Mouse (Mus musculus) midbrain, embryonic 16.5 days (tissue): Measurements from ENCODE around the gene Gfpt1. TPM values are rescaled to one million over a fixed set of nuclear protein-coding genes. Genes with fewer than 3 reads are reported as not detected.
A peak's percentile ranks its signal among the peaks of the same experiment; 100 is the strongest.

ENCODE experiments used
- ATAC-seq: fragments of 200-750 bp; cut with Nextera tagmentation; 2 replicates; pipeline ENCODE4 v1.8.0; 2017; ENCODE audit warnings: moderate TSS enrichment
- H3K27ac ChIP-seq: fragments of 300-500 bp; sonication (generic); 2 replicates; pipeline ENCODE4 v1.5.1; 2014; ENCODE audit warnings: mild to moderate bottlenecking, low read length, mixed read lengths
- H3K27me3 ChIP-seq: fragments of 300-500 bp; sonication (generic); 2 replicates; pipeline ENCODE4 v1.6.1; 2014; ENCODE audit warnings: low read depth, low read length, mixed read lengths; ENCODE audit not compliant: control insufficient read depth, insufficient read depth
- H3K36me3 ChIP-seq: fragments of 300-500 bp; sonication (generic); 2 replicates; pipeline ENCODE4 v1.6.1; 2014; ENCODE audit warnings: mild to moderate bottlenecking, low read length, moderate library complexity, mixed read lengths; ENCODE audit not compliant: control insufficient read depth, insufficient read depth
- H3K4me1 ChIP-seq: fragments of 300-500 bp; sonication (generic); 2 replicates; pipeline ENCODE4 v1.6.1; 2014; ENCODE audit warnings: mild to moderate bottlenecking, low read length, mixed read lengths; ENCODE audit not compliant: control insufficient read depth, insufficient read depth
- H3K4me2 ChIP-seq: fragments of 300-500 bp; sonication (generic); 2 replicates; pipeline ENCODE4 v1.6.1; 2014; ENCODE audit warnings: mild to moderate bottlenecking, low read length, mixed read lengths
- H3K4me3 ChIP-seq: fragments of 300-500 bp; sonication (generic); 2 replicates; pipeline ENCODE4 v1.5.1; 2014; ENCODE audit warnings: low read depth, mild to moderate bottlenecking, low read length, moderate library complexity, mixed read lengths
- H3K9ac ChIP-seq: fragments of 300-500 bp; sonication (generic); 2 replicates; pipeline ENCODE4 v1.6.1; 2014; ENCODE audit warnings: low read depth, low read length, mixed read lengths
- H3K9me3 ChIP-seq: fragments of 300-500 bp; sonication (generic); replicated peaks from 2 replicates; pipeline ENCODE4 v1.6.1; 2014; ENCODE audit warnings: mild to moderate bottlenecking, low read length, mixed read lengths; ENCODE audit not compliant: control insufficient read depth, poor library complexity, severe bottlenecking
- WGBS: fragments of 180-500 bp; shearing (Covaris S2); extraction: QIAGEN DNeasy Blood & Tissue Kit; methylation state at CpG from one replicate; pipeline ENCODE4 v1.1.7; 2014; 5-methylcytosine and 5-hydroxymethylcytosine counted together
- polyA plus RNA-seq: library from polyadenylated mRNA; unstranded; fragments of >200 nt; fragmentation: Nextera tagmentation; extraction: Ambion mirVana; gene quantifications from 2 replicates; pipeline ENCODE4 v1.2.1, GENCODE M21; 2015

Gfpt1 gene
- polyA plus RNA-seq, 1 experiment from 2014 or later, result 30.0 TPM

GRCm38 (mm10) chr6:87101281-87101954, 58.8 kb downstream of the Gfpt1 start:
- ATAC-seq, result peak; percentile 63
- peak overlapping the region; percentile 20 for H3K4me3 ChIP-seq
- no peaks in the 10 kb centered on the region for H3K27me3 ChIP-seq
- no peaks in the 10 kb centered on the region for H3K36me3 ChIP-seq
- peak overlapping the region; percentile 57 for H3K9ac ChIP-seq
- no peaks in the 10 kb centered on the region for H3K9me3 ChIP-seq
- 11% methylated on average over 12 of the region's 12 CpGs for WGBS
- no peak overlapping the region for H3K27ac ChIP-seq
- H3K4me1 ChIP-seq, result peaks cover 10% of the 10 kb centered on the region
- H3K4me2 ChIP-seq, result peak overlapping the region; percentile 62

GRCm38 (mm10) chr6:87101955-87102353, 59.3 kb downstream of the Gfpt1 start:
- H3K4me2 ChIP-seq, result no peak overlapping the region
- no peaks in the 10 kb centered on the region for H3K9me3 ChIP-seq
- H3K9ac ChIP-seq, result no peak overlapping the region
- H3K27me3 ChIP-seq, result no peaks in the 10 kb centered on the region
- no peak overlapping the region for H3K27ac ChIP-seq
- H3K36me3 ChIP-seq, result no peaks in the 10 kb centered on the region
- WGBS, result 26% methylated on average over 4 of the region's 4 CpGs
- ATAC-seq, result peak; percentile 34; the same call in 1 of the 2 replicates
- no peak overlapping the region for H3K4me3 ChIP-seq
- H3K4me1 ChIP-seq, result peaks cover 10% of the 10 kb centered on the region

GRCm38 (mm10) chr6:87102421-87102911, 59.8 kb downstream of the Gfpt1 start:
- Histone ChIP-seq H3K4me1 (peaks cover 10% of the 10 kb centered on the region), H3K27me3 (no peaks in the 10 kb centered on the region), H3K4me3 (no peak overlapping the region), H3K4me2 (no peak overlapping the region), H3K9me3 (no peaks in the 10 kb centered on the region), H3K36me3 (no peaks in the 10 kb centered on the region), H3K27ac (no peak overlapping the region), H3K9ac (no peak overlapping the region)
- ATAC-seq, result peak; percentile 43; the same call in 1 of the 2 replicates
- whole genome bisulfite sequencing, result 17% methylated on average over 7 of the region's 7 CpGs

GRCm38 (mm10) chr6:87103314-87103713, 60.7 kb downstream of the Gfpt1 start:
- H3K9ac ChIP-seq, result no peak overlapping the region
- H3K4me3 ChIP-seq, result no peak overlapping the region
- no peaks in the 10 kb centered on the region for H3K9me3 ChIP-seq
- peaks cover 10% of the 10 kb centered on the region for H3K4me1 ChIP-seq
- ATAC-seq, result no peak
- no peak overlapping the region for H3K4me2 ChIP-seq
- H3K27me3 ChIP-seq, result no peaks in the 10 kb centered on the region
- 88% methylated on average over 1 of the region's 1 CpGs for WGBS
- H3K27ac ChIP-seq, result no peak overlapping the region
- H3K36me3 ChIP-seq, result no peaks in the 10 kb centered on the region

- WGBS, result 84% methylated on average over 11 of the region's 11 CpGs
- H3K27me3 ChIP-seq, result no peaks in the 10 kb centered on the region
- H3K4me1 ChIP-seq, result peaks cover 8% of the 10 kb centered on the region
- no peak within 1 kb of the TSS for H3K27ac ChIP-seq
- no peak for ATAC-seq
- no peak within 1 kb of the TSS for H3K4me3 ChIP-seq
- no peak within 1 kb of the TSS for H3K4me2 ChIP-seq
- no peak within 1 kb of the TSS for H3K9ac ChIP-seq
- H3K9me3 ChIP-seq, result no peaks in the 10 kb centered on the region
- no peaks in the 10 kb centered on the region for H3K36me3 ChIP-seq
Observed at GRCm38 (mm10) chr6:87104123-87104796, 61.6 kb downstream of the Gfpt1 start, which contains the start of gene D6Ertd527e. TSS of gene D6Ertd527e (plus strand) at chr6:87104746.

GRCm38 (mm10) chr6:87111493-87111892, 68.8 kb downstream of the Gfpt1 start:
- no peak for ATAC-seq
- Histone ChIP-seq H3K27me3 (no peaks in the 10 kb centered on the region), H3K36me3 (no peaks in the 10 kb centered on the region), H3K27ac (no peak overlapping the region), H3K4me2 (no peak overlapping the region), H3K9me3 (no peaks in the 10 kb centered on the region), H3K4me3 (no peak overlapping the region), H3K9ac (no peak overlapping the region), H3K4me1 (no peaks in the 10 kb centered on the region)
- WGBS, result 90% methylated on average over 1 of the region's 1 CpGs

GRCm38 (mm10) chr6:87112125-87112524, 69.5 kb downstream of the Gfpt1 start:
- Histone ChIP-seq H3K4me2 (no peak overlapping the region), H3K9me3 (no peaks in the 10 kb centered on the region), H3K9ac (no peak overlapping the region), H3K4me1 (no peaks in the 10 kb centered on the region), H3K27ac (no peak overlapping the region), H3K27me3 (no peaks in the 10 kb centered on the region), H3K36me3 (no peaks in the 10 kb centered on the region), H3K4me3 (no peak overlapping the region)
- no peak for ATAC-seq
- 76% methylated on average over 6 of the region's 6 CpGs for WGBS

- WGBS, result 80% methylated on average over 2 of the region's 2 CpGs
- H3K36me3 ChIP-seq, result no peaks in the 10 kb centered on the region
- H3K4me3 ChIP-seq, result no peak overlapping the region
- no peak overlapping the region for H3K4me2 ChIP-seq
- H3K9me3 ChIP-seq, result no peaks in the 10 kb centered on the region
- no peaks in the 10 kb centered on the region for H3K27me3 ChIP-seq
- no peak overlapping the region for H3K27ac ChIP-seq
- H3K9ac ChIP-seq, result no peak overlapping the region
- no peak for ATAC-seq
- H3K4me1 ChIP-seq, result no peaks in the 10 kb centered on the region
Observed at GRCm38 (mm10) chr6:87115981-87116380, 73.3 kb downstream of the Gfpt1 start.

GRCm38 (mm10) chr6:87116596-87116995, 74.0 kb downstream of the Gfpt1 start:
- H3K9ac ChIP-seq, result no peak overlapping the region
- H3K36me3 ChIP-seq, result no peaks in the 10 kb centered on the region
- no peak overlapping the region for H3K4me2 ChIP-seq
- no peak overlapping the region for H3K27ac ChIP-seq
- no peaks in the 10 kb centered on the region for H3K9me3 ChIP-seq
- no peaks in the 10 kb centered on the region for H3K27me3 ChIP-seq
- ATAC-seq, result no peak
- H3K4me3 ChIP-seq, result no peak overlapping the region
- 82% methylated on average over 7 of the region's 7 CpGs for WGBS
- H3K4me1 ChIP-seq, result no peaks in the 10 kb centered on the region
